Mouse (Mus musculus) liver, embryonic 14.5 days (tissue): Measurements from ENCODE around the gene Numa1. TPM values are rescaled to one million over a fixed set of nuclear protein-coding genes. Genes with fewer than 3 reads are reported as not detected.

Experiments used
- ATAC-seq: fragments of 200-750 bp; cut with Nextera tagmentation; 2 replicates; pipeline ENCODE4 v1.8.0; 2017; ENCODE audit warnings: moderate number of reproducible peaks, mild to moderate bottlenecking, moderate library complexity; ENCODE audit not compliant: insufficient read depth
- DNase-seq, 3 experiments: peaks; one replicate each; pipeline ENCODE4 v3.0.0-alpha.2; 2012 to 2013; ENCODE audit warnings: low read depth in 3 of 3, low spot score in 3 of 3
- H3K27ac ChIP-seq: fragments of 300-500 bp; sonication (generic); 2 replicates; pipeline ENCODE4 v1.5.1; 2014; ENCODE audit warnings: moderate library complexity, mild to moderate bottlenecking, control low read depth, inconsistent platforms
- H3K27me3 ChIP-seq: fragments of 300-500 bp; sonication (generic); 2 replicates; pipeline ENCODE4 v1.6.1; 2014; ENCODE audit warnings: mild to moderate bottlenecking, low read length, moderate library complexity; ENCODE audit not compliant: control insufficient read depth, insufficient read depth
- H3K36me3 ChIP-seq: fragments of 300-500 bp; sonication (generic); replicated peaks from 2 replicates; pipeline ENCODE4 v1.6.1; 2014; ENCODE audit warnings: low read depth; ENCODE audit not compliant: control insufficient read depth, insufficient read depth
- H3K4me1 ChIP-seq, 2 experiments: fragments of 200-500 bp in 1 of 2; fragments of 300-500 bp in 1 of 2; sonication (generic) in 1 of 2; replicated peaks; 2 replicates each; pipeline ENCODE4 v1.6.1; 2012 to 2014; ENCODE audit warnings: antibody characterized with exemption in 1 of 2, inconsistent platforms in 1 of 2, low read length in 1 of 2; ENCODE audit not compliant: control insufficient read depth in 2 of 2, insufficient read depth in 2 of 2
- H3K4me2 ChIP-seq: fragments of 300-500 bp; sonication (generic); 2 replicates; pipeline ENCODE4 v1.6.1; 2014; ENCODE audit warnings: low read depth, mild to moderate bottlenecking, control low read depth, moderate library complexity
- H3K4me3 ChIP-seq, 2 experiments: fragments of 200-500 bp in 1 of 2; fragments of 300-500 bp in 1 of 2; sonication (generic) in 1 of 2; 2 replicates each; pipeline ENCODE4 v1.5.1; 2012 to 2014; ENCODE audit warnings: low read depth in 2 of 2, low read length in 2 of 2, mild to moderate bottlenecking in 2 of 2, control low read depth in 1 of 2, inconsistent platforms in 1 of 2, moderate library complexity in 1 of 2; ENCODE audit not compliant: insufficient read depth in 1 of 2
- H3K9ac ChIP-seq: fragments of 300-500 bp; sonication (generic); replicated peaks from 2 replicates; pipeline ENCODE4 v1.6.1; 2014; ENCODE audit warnings: mild to moderate bottlenecking, control low read depth, moderate library complexity
- H3K9me3 ChIP-seq: fragments of 300-500 bp; sonication (generic); 2 replicates; pipeline ENCODE4 v1.6.1; 2016; ENCODE audit warnings: low read length, mixed read lengths; ENCODE audit not compliant: control insufficient read depth
- CTCF ChIP-seq: IDR thresholded peaks from 2 replicates; pipeline ENCODE4 v1.5.1; 2016; ENCODE audit warnings: antibody characterized with exemption, low read depth, control low read depth
- EP300 ChIP-seq: IDR thresholded peaks from 2 replicates; pipeline ENCODE4 v1.6.1; 2016; ENCODE audit warnings: antibody characterized with exemption, low read depth
- WGBS: fragments of 180-500 bp; shearing (Covaris S2); extraction: QIAGEN DNeasy Blood & Tissue Kit; methylation state at CpG from one replicate; pipeline ENCODE4 v1.1.7; 2014; ENCODE audit not compliant: insufficient replicate concordance; 5-methylcytosine and 5-hydroxymethylcytosine counted together
- polyA plus RNA-seq, 2 experiments: library from polyadenylated mRNA; depleted of rRNA in 1 of 2; stranded (reverse) in 1 of 2; unstranded in 1 of 2; fragments of >200 nt; fragmentation: Nextera tagmentation in 1 of 2; extraction: Ambion mirVana in 1 of 2; gene quantifications; 2 replicates each; pipeline versions ENCODE4 v1.2.1 to v1.2.3; 2012 to 2014

The Numa1 gene
- polyA plus RNA-seq, 2 experiments: 27.4 to 36.2 TPM

DNA sequence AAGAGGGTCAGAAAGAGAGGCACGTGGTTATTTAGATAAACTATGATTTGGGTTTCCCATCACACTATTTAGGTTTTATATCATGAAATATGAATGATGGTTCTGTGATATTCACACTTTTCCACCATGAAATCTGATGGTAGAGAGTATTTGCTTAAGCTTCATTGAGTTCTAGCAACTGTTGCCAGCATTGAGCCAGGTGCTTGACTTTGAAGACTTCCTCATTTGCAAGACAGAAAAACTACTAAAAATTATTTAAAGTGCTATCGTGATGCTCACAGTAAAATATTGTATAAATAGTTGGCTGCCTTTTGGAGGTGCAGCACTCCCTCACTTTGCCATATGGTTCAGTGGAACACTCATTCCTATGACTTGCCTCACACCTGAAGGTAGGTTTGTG is 21.4 kb downstream of the Numa1 start:
- 72% methylated on average over 2 of the region's 2 CpGs for WGBS
- H3K4me2 ChIP-seq: no peak overlapping the region
- H3K36me3 ChIP-seq: no peaks in the 10 kb centered on the region; the same call in 1 of the 2 replicates
- ATAC-seq (no peak), DNase-seq (no peak)
- no peak overlapping the region for H3K4me3 ChIP-seq
- H3K9me3 ChIP-seq: no peaks in the 10 kb centered on the region
- H3K4me1 ChIP-seq: peaks cover 3 to 14% of the 10 kb centered on the region in 2 experiments; a peak in 3 of 4 replicates
- H3K9ac ChIP-seq: no peak overlapping the region
- no peak overlapping the region for H3K27ac ChIP-seq
- TF ChIP-seq CTCF: no peak
- TF ChIP-seq EP300: no peak
- H3K27me3 ChIP-seq: no peaks in the 10 kb centered on the region

DNA sequence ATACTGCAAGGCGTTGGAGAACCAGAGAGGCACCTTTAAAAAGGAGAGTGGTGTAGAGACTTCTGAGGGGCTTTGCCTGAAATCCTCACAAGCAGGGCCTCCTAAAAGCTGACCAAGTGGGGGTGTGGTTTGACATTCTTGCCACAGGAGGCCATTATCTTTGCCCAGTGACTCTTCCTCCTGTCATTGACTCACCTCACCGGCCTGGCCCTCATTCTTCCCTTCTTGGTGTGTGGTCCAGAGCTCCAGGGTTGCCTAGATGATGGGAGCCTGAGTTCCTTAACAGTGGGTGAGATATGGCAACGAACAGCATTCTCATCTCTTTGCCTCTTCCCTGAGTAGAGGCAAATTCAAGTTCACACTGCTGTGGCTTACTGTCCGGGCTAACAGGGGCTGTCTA is 22.0 kb downstream of the Numa1 start:
- Histone ChIP-seq H3K4me3 (no peak overlapping the region), H3K27ac (no peak overlapping the region), H3K9ac (no peak overlapping the region), H3K9me3 (no peaks in the 10 kb centered on the region), H3K4me1 (peaks cover 3 to 14% of the 10 kb centered on the region in 2 experiments; a peak in 3 of 4 replicates), H3K36me3 (no peaks in the 10 kb centered on the region; the same call in 1 of the 2 replicates), H3K4me2 (no peak overlapping the region), H3K27me3 (no peaks in the 10 kb centered on the region)
- TF ChIP-seq CTCF (no peak), EP300 (no peak)
- DNase-seq: no peak
- 28% methylated on average over 4 of the region's 4 CpGs for WGBS
- no peak for ATAC-seq

DNA sequence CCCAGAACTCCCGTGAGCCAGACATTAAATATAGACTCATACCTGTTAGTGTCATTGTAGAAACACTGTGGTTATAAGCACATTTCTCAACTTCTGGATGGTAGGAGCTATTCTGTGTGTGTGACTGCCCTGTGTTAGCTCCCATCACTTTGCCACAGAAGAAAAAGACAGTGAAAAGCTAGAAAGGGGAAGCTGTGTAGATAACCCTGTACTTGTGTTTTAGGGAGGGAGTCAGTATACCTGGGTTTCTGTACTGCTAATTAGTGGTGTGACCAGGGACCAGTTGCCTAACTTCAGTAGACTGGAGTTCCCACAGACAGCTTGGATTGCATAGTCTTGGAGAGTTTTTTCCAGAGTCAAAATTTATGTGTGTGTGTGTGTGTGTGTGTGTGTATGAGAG is 22.6 kb downstream of the Numa1 start:
- DNase-seq: no peak
- Histone ChIP-seq H3K36me3 (no peaks in the 10 kb centered on the region; the same call in 1 of the 2 replicates), H3K27me3 (no peaks in the 10 kb centered on the region), H3K4me3 (no peak overlapping the region), H3K9me3 (no peaks in the 10 kb centered on the region), H3K9ac (no peak overlapping the region), H3K4me2 (no peak overlapping the region), H3K27ac (no peak overlapping the region), H3K4me1 (peaks cover 3 to 14% of the 10 kb centered on the region in 2 experiments; a peak in 3 of 4 replicates)
- 57% methylated on average over 1 of the region's 1 CpGs for WGBS
- ATAC-seq: no peak
- TF ChIP-seq EP300 (no peak), CTCF (no peak)

DNA sequence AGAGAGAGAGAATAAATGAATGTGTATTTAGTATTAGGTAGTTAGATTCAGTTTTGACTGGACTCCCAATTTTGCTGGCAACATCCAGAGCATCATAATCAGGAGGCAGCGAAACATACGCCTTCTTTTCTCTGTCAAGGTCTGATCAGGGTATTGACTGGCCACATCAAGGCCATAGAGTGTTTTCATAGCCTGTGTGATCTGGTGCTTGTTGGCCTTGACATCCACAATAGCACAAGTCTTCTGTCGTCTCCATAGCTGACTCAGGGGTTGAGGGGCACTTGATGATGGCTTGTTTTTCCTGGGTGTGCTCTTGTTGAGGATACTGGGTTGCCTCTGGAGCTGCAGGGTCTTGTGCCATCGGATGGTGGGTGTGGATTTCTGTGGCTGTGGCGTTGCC is 23.0 kb downstream of the Numa1 start:
- Histone ChIP-seq H3K9ac (no peak overlapping the region), H3K27me3 (no peaks in the 10 kb centered on the region), H3K4me1 (peaks cover 3 to 11% of the 10 kb centered on the region in 2 experiments; a peak in 3 of 4 replicates), H3K36me3 (no peaks in the 10 kb centered on the region; the same call in 1 of the 2 replicates), H3K9me3 (no peaks in the 10 kb centered on the region), H3K4me3 (no peak overlapping the region), H3K27ac (no peak overlapping the region), H3K4me2 (no peak overlapping the region)
- no peak for ATAC-seq
- TF ChIP-seq EP300: no peak
- no peak for DNase-seq
- 90% methylated on average over 5 of the region's 5 CpGs for WGBS

DNA sequence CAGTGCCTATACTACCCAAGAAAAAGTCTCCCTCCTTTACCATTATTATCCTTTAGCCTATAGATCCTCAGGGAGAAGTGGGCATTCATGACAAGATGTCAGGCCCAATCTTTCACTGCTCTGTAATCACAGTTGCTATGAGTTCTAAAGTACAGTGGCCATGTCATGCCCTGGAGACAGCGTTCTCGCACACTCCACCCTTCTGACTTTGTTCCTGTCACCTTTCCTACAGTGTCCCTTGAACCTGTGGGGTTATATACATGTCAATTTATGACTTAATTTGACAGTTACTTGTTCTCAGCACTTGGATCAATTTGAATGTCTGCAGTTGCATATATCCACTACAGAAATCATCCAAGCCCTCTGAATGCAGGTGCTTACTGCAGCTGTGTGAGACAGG is 28.9 kb downstream of the Numa1 start:
- Histone ChIP-seq H3K4me2 (no peak overlapping the region), H3K9ac (no peak overlapping the region), H3K4me3 (no peak overlapping the region), H3K27me3 (no peaks in the 10 kb centered on the region), H3K27ac (no peak overlapping the region), H3K36me3 (no peaks in the 10 kb centered on the region), H3K9me3 (no peaks in the 10 kb centered on the region), H3K4me1 (peaks cover 17 to 25% of the 10 kb centered on the region in 2 experiments)
- WGBS: 89% methylated on average over 2 of the region's 2 CpGs
- DNase-seq (no peak), ATAC-seq (no peak)
- no peak for TF ChIP-seq CTCF
- no peak for TF ChIP-seq EP300
